Mouse (Mus musculus) heart, adult 18-20 months (tissue): ENCODE results near the gene Fxyd3. TPM values are rescaled to one million over a fixed set of nuclear protein-coding genes. Genes with fewer than 3 reads are reported as not detected.

Experiments
- DNase-seq, 2 experiments: peaks; one replicate each; pipeline ENCODE4 v3.0.0; 2021 to 2022; ENCODE audit warnings: mixed read lengths in 1 of 2
- microRNA-seq, 2 experiments: library from miRNA; unstranded; fragments of <30 nt; microRNA quantifications; one replicate each; pipeline ENCODE4 v1.2.0; 2022
- total RNA-seq, 2 experiments: library from RNA; stranded (reverse); gene quantifications; 2 replicates each; pipeline ENCODE4 v1.2.3; 2021

Fxyd3 gene
- total RNA-seq, 2 experiments from 2014 or later: 0.87 to 2.5 TPM

DNA sequence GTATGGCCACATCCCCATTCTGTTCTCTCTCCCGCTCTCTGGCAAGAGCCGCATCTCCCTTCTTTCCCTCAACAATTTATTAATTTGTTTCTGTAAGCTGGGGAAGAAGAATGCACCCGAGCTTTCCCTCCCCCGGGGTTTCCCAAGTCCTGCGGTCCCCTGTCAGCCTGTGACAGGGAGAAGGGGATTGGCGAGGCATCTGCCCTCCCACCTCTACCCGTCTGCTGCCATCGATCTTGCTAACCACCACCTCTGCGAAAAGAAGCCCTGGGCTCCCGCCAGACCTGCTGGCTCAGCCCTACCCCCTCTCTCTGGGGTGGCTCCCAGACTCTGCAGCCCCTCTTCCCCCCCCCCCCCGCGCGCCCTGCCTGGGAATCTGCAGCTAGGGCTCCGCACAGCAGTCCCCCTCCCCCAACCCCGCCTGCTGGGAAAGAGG is 26.6 kb downstream of the Fxyd3 start:
- no peak for DNase-seq

DNA sequence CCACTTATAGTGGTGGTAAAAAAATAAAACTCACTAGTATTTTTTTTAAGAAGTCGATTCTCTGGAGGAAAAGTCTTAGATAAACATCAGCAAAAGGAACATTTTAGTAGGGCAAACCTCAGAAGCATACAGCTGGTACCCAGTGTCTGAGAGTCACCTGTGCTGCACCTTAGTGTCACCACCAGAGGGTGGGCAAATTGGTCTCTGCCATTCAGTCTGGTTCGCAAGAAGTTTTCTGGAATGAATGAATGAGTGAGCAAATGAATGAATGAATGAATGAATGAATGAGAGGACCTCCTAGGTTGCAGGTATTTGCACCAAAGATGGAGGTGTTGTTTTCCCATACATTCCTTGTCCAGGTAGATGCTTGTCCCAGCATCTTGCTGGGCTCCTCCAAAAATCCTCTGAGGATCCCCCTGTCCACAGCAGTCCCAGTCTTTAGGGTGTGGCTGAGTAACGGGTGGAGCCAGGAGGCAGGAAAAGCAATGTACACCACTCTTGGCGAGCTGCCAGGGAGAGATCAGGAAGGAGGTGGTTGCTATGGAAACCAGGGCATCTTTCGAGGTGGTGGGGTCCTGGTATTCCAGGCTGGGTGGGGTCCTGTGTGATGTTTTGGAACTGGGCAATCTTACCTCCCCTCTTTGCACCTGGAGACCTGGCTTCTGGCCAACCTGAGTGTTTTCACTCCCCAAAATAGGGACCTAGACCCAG is 27.2 kb downstream of the Fxyd3 start:
- no peak for DNase-seq

DNA sequence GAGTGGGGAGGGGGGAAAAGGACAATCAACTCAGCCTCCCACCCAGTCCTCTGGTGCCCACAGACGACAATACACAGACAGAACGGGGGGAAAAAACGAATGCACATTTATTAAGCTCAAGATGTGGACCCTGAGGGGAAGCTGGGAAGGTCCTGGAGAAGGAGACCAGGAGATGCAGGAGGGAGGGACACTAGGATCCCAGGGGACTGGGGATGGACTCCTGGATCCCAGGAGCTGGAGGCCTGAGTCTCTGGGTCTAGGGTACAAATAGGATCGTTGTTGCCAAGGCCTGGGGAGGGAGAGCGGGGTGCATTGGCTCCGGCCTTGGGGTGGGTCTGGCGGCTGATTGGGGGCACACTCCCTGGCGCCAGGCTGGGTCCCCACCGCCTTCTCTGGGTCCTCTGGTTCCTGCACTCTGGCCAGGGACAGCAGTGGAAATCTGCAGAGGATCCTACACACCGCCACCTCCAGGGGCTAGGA is 34.0 kb downstream of the Fxyd3 start, which contains the start of gene Fxyd5:
Fxyd5 (minus strand) TSS at position 51 of the 480 bp plus-strand sequence.
- DNase-seq: peak in 1 of 2 experiments; percentile 34

DNA sequence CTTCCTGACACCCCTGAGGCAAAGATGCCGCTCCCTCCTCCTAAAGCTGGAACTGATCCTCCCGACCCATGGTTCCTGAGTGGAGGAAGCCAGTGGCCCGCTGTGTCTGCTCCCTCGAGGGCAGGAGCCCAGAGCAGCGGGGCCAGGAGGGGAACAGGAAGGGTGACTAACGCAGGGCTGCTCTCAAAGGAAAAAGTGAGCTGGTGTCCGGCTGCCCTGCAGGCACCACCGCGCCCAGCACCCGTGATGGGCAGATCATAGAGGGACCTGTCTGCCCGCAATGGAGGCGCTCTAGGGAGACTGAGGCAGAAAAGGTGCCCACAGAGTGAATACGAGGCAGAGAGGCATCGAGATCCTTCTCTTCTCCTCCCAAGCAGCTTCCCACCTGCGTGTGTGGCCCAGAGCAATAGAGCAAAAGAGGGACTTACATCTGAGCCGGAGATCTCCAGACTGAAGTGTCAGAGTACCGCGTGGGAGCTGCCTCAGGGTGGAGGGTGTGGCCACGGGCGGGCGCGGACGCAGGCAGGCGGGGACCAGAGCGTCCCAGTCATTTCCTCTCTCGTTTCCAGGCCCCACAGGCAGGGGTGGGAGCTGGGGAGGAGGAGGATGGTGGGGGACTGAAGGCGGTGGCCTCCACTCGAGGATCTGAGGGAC is 34.7 kb downstream of the Fxyd3 start:
- DNase-seq: peak; percentile 81 to 90

DNA sequence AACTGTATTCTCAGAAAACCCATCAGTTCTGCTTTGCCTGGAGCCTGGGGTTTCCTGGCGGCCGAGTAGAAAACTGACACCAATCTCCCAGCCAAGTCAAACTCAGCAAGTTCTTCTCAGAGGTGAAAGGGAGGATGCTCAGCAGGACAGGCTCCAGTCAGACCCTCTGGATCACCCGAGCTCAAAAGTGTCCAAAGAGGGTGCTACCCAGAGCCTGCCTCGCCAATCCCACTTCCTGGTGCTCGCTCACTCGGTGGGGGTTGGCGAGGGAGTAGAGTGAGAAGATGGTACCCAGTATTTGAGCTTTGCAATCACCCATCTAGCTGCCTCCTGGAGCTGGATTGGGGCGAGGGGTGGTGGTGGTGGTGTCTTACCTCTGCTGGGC is 35.5 kb downstream of the Fxyd3 start:
- no peak for DNase-seq

DNA sequence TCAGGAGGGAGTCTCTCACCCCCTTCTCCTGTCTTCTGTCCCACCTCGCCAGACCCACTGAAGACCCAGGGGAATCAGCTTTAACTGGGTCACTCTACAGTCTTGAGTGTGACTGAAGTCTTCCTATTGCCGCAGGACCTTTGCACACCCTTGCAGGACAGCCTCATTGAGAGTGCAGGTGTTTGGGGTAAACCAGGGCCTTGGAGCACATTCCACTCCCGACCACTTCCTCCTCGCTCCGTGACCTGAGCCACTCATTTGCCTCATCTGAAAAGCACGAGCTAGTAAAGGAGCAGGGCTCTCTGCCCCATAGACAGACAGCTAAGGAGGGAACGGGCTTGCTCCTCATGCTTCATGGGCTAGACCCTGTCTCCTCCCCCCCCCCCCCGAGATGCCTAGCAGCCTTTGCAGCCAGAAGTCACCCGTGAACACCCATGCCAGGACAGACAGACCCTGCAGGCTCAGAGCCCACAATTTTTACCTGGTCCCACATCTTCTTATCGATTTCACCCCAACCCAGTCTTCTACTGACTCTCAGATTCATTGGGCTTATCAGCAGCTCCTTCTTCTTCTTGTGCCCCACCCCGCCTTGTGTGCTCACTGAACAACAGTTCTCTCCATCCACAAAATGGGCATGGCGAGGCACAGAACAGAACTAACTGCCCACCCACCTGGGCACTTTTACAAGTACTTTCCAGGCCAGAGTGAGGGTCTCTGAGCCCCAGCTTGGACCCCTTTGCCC is 36.1 kb downstream of the Fxyd3 start:
- DNase-seq: no peak

DNA sequence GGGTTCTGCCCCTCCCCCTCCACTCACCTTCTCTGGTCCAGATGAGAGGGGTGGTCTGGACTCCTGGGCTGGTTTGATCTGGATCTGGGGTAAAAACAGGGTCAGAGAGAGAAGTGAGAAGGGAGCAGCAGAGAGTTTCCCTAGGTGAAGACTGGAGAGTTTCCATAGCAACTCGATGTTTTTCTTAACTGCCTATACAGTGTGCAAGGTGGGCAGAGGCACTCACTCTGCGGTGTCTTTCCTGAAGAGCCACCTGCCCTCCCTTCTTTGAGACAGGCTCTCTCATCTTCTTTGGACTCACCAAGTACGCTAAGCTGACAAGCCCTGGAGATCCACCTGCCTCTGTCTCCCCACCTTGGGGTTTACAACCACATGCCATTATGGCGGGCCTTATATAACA is 37.5 kb downstream of the Fxyd3 start:
- DNase-seq: peak in 1 of 2 experiments; percentile 1

DNA sequence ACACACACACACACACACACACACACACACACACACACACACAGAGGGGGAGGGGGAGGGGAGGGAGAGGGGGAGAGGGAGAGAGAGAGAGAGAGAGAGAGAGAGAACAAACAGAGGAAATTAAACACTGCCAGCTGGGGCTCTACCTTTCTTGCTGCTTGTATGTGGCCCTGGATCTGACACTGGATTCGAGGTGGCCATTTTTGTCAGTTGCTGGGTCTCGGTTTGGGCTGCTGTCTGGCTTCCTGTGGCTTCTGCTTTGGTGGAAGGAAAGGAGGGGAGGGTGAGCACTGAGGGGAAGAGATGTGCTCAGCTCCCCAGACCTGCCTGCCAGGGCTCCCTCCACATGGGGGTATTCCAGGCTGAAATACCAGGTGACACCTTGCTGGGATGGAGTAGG is 38.8 kb downstream of the Fxyd3 start:
- DNase-seq: no peak

DNA sequence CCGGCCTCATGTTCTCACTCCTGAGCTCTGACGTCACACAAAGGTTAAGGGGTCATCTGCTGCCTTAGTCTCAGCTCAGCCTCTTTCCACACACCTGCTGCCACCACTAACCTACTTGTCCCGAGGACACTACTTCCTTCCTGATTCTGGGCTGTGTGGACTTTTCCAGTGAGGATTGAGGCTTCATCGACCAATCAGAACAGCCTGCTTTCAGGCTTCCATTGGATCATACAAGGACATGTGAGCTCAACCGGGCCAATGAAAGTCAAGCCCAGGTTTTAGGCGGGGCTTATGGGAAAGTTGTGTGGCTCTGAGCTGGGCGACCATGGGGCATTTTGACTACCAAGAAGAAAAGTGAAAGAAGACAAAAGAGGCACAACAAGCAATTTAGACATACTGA is 39.6 kb downstream of the Fxyd3 start:
- no peak for DNase-seq

DNA sequence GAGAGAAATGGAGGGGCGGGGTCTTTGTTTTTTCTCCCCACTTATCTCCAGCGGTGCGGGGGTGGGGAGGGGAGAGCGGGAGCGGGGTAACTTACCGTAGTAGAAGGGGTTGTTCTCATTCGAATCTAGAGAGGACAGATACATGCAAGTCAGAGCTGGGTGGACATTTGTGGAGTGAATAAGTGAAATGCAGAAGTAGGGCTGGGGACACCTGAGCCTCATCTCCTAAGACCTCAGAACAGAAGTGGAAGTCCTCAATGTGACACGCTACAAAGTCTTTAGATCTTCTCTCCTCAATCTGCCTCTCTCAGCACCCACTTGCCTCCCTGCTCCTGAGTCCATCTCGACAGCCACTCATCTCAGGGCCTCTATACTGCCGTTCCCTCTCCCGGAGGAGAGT is 41.2 kb downstream of the Fxyd3 start:
- DNase-seq: no peak

DNA sequence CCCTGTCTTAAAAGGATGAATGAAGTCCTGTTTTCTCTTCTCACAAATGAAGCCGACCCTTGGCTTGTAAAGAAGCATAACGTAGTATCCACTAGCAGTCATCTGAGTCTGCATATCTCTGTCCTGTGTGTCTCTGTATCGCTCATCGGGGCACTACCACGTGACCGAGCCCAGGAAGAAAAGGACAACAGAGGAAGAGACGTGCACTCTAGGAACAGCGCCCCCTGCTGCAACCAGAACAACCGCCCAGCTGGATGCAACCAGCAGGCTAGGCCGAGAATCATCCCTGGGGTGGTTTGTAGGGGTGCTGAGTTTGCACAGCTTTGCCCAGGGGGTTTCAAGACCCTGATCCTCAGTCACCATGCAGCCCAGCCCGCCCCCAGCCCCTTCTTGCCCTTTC is 41.7 kb downstream of the Fxyd3 start:
- DNase-seq: no peak

DNA sequence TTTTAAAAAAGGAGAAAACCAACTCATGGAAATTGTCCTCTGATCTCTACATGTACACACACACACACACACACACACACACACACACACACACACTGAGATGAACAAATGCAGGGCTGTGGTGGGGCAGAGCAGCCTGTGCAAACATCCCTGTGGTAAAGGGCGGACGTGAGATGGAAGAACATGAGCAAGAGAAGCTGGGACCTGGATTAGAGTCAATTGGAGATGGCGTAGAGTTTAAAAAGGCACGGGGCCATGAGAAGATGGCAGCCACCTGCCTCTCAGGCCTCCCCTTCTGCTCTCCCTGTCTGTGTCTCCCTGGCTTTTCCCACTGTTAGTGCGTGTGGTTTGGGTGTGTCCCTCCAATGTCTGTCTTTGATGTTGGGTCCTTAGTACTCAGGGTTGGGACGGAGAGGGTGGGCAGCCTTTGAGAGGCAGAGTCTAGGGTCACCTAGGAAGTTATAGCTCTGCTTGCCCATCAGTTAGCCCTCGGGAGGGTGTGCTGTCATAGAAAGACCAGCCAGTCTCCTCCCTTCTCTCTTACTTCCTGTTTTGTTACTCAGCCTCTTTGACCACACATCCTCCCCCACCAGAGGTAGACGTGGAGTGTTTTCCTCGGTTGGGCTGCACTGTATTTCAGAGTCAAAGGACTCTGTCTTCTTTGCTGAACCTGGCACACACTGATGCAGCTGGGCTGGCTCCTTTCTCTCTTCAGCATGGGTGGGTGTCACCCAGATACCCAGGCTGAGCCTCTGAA is 42.9 kb downstream of the Fxyd3 start:
- DNase-seq: peak; percentile 33 to 56

DNA sequence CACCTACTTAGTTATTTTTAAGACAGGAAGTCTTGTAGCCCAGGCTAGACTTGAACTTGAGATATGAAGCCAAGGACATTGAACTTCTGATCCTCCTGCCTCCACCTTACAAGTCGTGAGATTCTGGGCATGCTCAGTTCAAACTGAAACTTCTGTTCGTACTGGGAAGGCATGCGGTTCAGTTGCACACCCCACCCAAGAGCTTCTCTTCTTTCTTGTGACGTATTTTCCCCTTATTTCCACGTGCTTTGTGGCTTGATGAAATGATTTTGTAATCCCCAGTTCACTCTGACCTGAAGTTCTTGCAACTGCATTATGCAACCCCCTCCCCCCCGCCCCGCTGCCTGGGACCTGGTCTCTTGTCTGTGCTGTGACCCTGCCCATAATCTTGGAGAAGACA is 44.8 kb downstream of the Fxyd3 start:
- no peak for DNase-seq

DNA sequence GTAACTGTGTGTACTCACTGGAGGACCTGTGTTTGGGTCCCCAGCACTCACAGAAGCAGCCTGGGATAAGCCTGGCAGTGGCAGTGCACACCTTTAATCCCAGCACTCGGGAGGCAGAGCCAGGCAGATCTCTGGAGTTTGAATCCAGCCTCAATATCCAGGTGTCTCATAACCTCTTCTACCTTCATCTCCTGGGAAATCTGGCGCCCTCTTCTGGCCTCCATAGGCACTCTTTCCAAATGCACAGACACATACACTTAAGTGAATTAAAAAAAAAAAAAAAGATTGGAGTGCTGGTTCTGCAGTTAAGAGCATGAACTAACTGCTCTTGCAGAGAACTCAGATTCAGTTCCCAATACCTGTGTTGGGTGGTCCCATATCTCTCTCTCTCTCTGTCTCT is 45.8 kb downstream of the Fxyd3 start:
- no peak for DNase-seq

DNA sequence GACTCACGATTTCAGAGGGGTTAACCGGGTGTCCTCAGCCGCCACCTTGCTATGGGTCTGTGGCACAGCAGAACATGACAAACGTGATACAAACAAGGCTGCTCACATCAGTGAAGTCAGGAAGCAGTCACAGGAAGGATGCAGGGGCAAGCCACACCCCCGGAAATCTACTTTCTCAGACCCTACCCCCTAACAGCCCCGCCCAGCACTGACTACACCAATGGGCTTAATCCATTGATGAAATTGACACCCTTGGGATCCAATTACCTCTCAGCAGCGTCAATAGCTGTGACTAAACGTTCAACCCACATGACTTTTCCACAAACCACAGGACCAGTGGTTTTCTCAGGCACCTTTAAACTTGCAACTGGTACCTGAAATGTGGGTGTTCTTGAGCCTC is 47.9 kb downstream of the Fxyd3 start:
- no peak for DNase-seq

Small RNAs within 50 kb of the gene (microRNA-seq; reads per million reads assigned to microRNA genes)
- gene Mir7050: 0 reads per million in 2 experiments

Other genes starting within 250 kb of the Fxyd3 start
- gene Ffar3, start 220.5 kb downstream of the Fxyd3 start, total RNA-seq: not detected
- gene Ffar1, start 215.1 kb downstream of the Fxyd3 start, total RNA-seq: under 1 TPM in 1 of 2 experiments, not detected in 1; 0.13 TPM
- 1 to 10 TPM in 1 of 2 experiments, under 1 TPM in 1; 0.35 to 6.6 TPM for gene Cd22, start 196.4 kb downstream of the Fxyd3 start, total RNA-seq
- under 1 TPM in 1 of 2 experiments, not detected in 1; 0.15 TPM for gene Mag, start 161.8 kb downstream of the Fxyd3 start, total RNA-seq
- gene Hamp2, start 152.0 kb downstream of the Fxyd3 start, total RNA-seq: 1 to 10 TPM; 5.6 to 7.0 TPM
- 10 to 100 TPM; 12.3 to 17.5 TPM for gene Hamp, start 132.7 kb downstream of the Fxyd3 start, total RNA-seq
- 100 to 1,000 TPM in 1 of 2 experiments, 10 to 100 TPM in 1; 99.4 to 112 TPM for gene Usf2, start 119.9 kb downstream of the Fxyd3 start, total RNA-seq
- gene Lsr, start 103.2 kb downstream of the Fxyd3 start, total RNA-seq: 1 to 10 TPM; 4.2 to 5.2 TPM
- gene Fam187b, start 102.9 kb downstream of the Fxyd3 start, total RNA-seq: not detected
- gene Fxyd5, start 34.2 kb downstream of the Fxyd3 start, total RNA-seq: 10 to 100 TPM; 21.7 to 31.7 TPM
- gene Fxyd7, start 25.2 kb downstream of the Fxyd3 start, total RNA-seq: under 1 TPM; 0.40 to 0.59 TPM
- gene Fxyd1, start 19.5 kb downstream of the Fxyd3 start, total RNA-seq: 100 to 1,000 TPM; 861 to 937 TPM
- 1 to 10 TPM; 2.1 to 4.1 TPM for gene Lgi4, start 17.4 kb downstream of the Fxyd3 start, total RNA-seq
- 1 to 10 TPM; 2.2 to 2.4 TPM for gene Hpn, start 38.6 kb upstream of the Fxyd3 start, total RNA-seq
- gene Scn1b, start 50.3 kb upstream of the Fxyd3 start, total RNA-seq: 10 to 100 TPM; 39.2 to 40.1 TPM
- 10 to 100 TPM; 26.6 to 34.5 TPM for gene Gramd1a, start 79.2 kb upstream of the Fxyd3 start, total RNA-seq
- not detected for gene Scgb2b2, start 213.8 kb upstream of the Fxyd3 start, total RNA-seq
- not detected for gene Scgb1b2, start 215.1 kb upstream of the Fxyd3 start, total RNA-seq